Mouse (Mus musculus) limb, embryonic 14.5 days (tissue): ENCODE results near the gene Cela3b. TPM values are rescaled to one million over a fixed set of nuclear protein-coding genes. Genes with fewer than 3 reads are reported as not detected.

Experiments
- ATAC-seq: fragments of 200-750 bp; cut with Nextera tagmentation; 2 replicates; pipeline ENCODE4 v1.8.0; 2017; ENCODE audit warnings: low read depth, moderate number of reproducible peaks, moderate TSS enrichment; ENCODE audit not compliant: low FRiP score
- DNase-seq: peaks from one replicate; pipeline ENCODE4 v3.0.0-alpha.2; 2015; ENCODE audit warnings: low spot score
- H3K27ac ChIP-seq: fragments of 300-500 bp; sonication (generic); replicated peaks from 2 replicates; pipeline ENCODE4 v1.5.1; 2014; ENCODE audit warnings: low read depth, mild to moderate bottlenecking, low read length, moderate library complexity, mixed read lengths
- H3K27me3 ChIP-seq: fragments of 300-500 bp; sonication (generic); 2 replicates; pipeline ENCODE4 v1.6.1; 2014; ENCODE audit warnings: low read length, mixed read lengths; ENCODE audit not compliant: control insufficient read depth, insufficient read depth
- H3K36me3 ChIP-seq: fragments of 300-500 bp; sonication (generic); 2 replicates; pipeline ENCODE4 v1.6.1; 2014; ENCODE audit warnings: mild to moderate bottlenecking, low read length, moderate library complexity, mixed read lengths; ENCODE audit not compliant: control insufficient read depth, insufficient read depth
- H3K4me1 ChIP-seq: fragments of 300-500 bp; sonication (generic); 2 replicates; pipeline ENCODE4 v1.6.1; 2014; ENCODE audit warnings: antibody characterized with exemption, low read length, mixed read lengths; ENCODE audit not compliant: control insufficient read depth, insufficient read depth
- H3K4me2 ChIP-seq: fragments of 300-500 bp; sonication (generic); replicated peaks from 2 replicates; pipeline ENCODE4 v1.6.1; 2014; ENCODE audit warnings: low read depth, mild to moderate bottlenecking, low read length, moderate library complexity; ENCODE audit not compliant: severe bottlenecking
- H3K4me3 ChIP-seq: fragments of 300-500 bp; sonication (generic); replicated peaks from 2 replicates; pipeline ENCODE4 v1.5.1; 2014; ENCODE audit warnings: low read length
- H3K9ac ChIP-seq: fragments of 300-500 bp; sonication (generic); 2 replicates; pipeline ENCODE4 v1.6.1; 2014; ENCODE audit warnings: mild to moderate bottlenecking, low read depth, low read length, moderate library complexity; ENCODE audit not compliant: severe bottlenecking
- H3K9me3 ChIP-seq: fragments of 300-500 bp; sonication (generic); 2 replicates; pipeline ENCODE4 v1.6.1; 2016; ENCODE audit warnings: low read length; ENCODE audit not compliant: control insufficient read depth
- POLR2A ChIP-seq: fragments of 200-500 bp; IDR thresholded peaks from 2 replicates; pipeline ENCODE4 v1.8.0; 2012; ENCODE audit warnings: inconsistent platforms, mild to moderate bottlenecking, moderate library complexity, borderline replicate concordance; ENCODE audit not compliant: insufficient read depth, insufficient read length; ENCODE audit errors: extremely low read depth
- WGBS: fragments of 180-500 bp; shearing (Covaris S2); extraction: QIAGEN DNeasy Blood & Tissue Kit; methylation state at CpG from one replicate; pipeline ENCODE4 v1.1.7; 2014; 5-methylcytosine and 5-hydroxymethylcytosine counted together
- polyA plus RNA-seq, 2 experiments: library from polyadenylated mRNA; depleted of rRNA in 1 of 2; stranded (reverse) in 1 of 2; unstranded in 1 of 2; fragments of >200 nt; fragmentation: Nextera tagmentation in 1 of 2; extraction: Ambion mirVana in 1 of 2; gene quantifications; 2 replicates each; pipeline versions ENCODE4 v1.2.1 to v1.2.3; 2012 to 2014

The Cela3b gene
- polyA plus RNA-seq, 2 experiments = 0.28 to 0.29 TPM

- Histone ChIP-seq H3K4me2 (no peak overlapping the region), H3K9ac (no peak overlapping the region), H3K4me1 (peaks cover 9% of the 10 kb centered on the region), H3K27me3 (no peaks in the 10 kb centered on the region), H3K27ac (no peak overlapping the region; the same call in 1 of the 2 replicates), H3K36me3 (no peaks in the 10 kb centered on the region), H3K4me3 (no peak overlapping the region), H3K9me3 (no peaks in the 10 kb centered on the region)
- DNase-seq (no peak), ATAC-seq (no peak)
- 44% methylated on average over 2 of the region's 2 CpGs for WGBS
- TF ChIP-seq POLR2A = no peak
Observed at GRCm38 (mm10) chr4:137448641-137449040, 18.3 kb upstream of the Cela3b start.

- H3K27ac ChIP-seq = no peak overlapping the region
- 23% methylated on average over 6 of the region's 6 CpGs for WGBS
- ATAC-seq = no peak
- no peak overlapping the region for H3K4me3 ChIP-seq
- H3K4me1 ChIP-seq = peaks cover 9% of the 10 kb centered on the region
- H3K4me2 ChIP-seq = no peak overlapping the region
- no peak for DNase-seq
- H3K9ac ChIP-seq = no peak overlapping the region
- TF ChIP-seq POLR2A = no peak
- H3K36me3 ChIP-seq = no peaks in the 10 kb centered on the region
- H3K27me3 ChIP-seq = no peaks in the 10 kb centered on the region
- no peaks in the 10 kb centered on the region for H3K9me3 ChIP-seq
Observed at GRCm38 (mm10) chr4:137448197-137448596, 17.9 kb upstream of the Cela3b start.

DNA sequence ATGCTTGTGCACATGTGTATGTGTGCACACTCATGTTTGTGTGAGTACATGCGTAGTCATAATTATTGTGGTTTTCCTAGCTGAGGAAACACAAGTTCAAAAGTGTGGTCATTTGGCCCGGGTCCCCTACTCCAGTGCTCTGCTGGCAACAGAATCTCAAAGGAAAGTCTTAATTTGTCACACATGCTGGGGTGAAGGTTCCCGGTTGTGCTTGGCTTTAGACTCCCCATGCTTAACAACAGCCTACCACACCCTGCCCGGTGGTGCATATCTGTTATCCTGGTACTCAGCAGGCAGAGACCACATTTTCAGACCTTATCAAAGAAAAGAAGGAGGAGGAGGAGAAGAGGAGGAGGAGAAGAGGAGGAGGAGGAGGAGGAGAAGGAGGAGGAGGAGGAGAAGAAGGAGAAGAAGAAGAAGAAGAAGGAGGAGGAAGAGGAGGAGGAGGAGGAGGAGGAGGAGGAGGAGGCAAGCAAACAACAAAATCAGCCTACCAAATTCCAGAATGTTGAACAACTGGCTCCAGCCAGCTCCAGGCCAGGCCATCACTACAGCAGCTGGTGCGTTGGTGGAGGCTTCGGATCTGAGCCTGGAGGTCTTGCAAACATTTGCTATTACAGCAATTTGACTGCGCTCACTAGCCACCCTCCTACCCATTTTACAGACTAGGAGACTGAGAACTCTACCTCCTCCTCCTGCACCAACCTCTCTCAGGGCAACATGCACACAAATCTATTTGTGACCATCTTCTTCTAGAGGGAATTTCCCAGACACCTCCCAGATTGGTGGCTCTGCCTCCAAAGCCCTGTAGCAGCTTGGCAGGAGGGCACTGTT lies 17.2 kb upstream of the Cela3b start:
- Histone ChIP-seq H3K4me2 (no peak overlapping the region), H3K36me3 (no peaks in the 10 kb centered on the region), H3K27ac (no peak overlapping the region), H3K27me3 (no peaks in the 10 kb centered on the region), H3K9me3 (no peaks in the 10 kb centered on the region), H3K9ac (no peak overlapping the region), H3K4me3 (no peak overlapping the region), H3K4me1 (peaks cover 9% of the 10 kb centered on the region)
- TF ChIP-seq POLR2A = no peak
- no peak for DNase-seq
- 50% methylated on average over 7 of the region's 7 CpGs for WGBS
- ATAC-seq = no peak

GRCm38 (mm10) chr4:137445881-137446280 lies 15.5 kb upstream of the Cela3b start:
- TF ChIP-seq POLR2A = no peak
- Histone ChIP-seq H3K4me1 (peaks cover 9% of the 10 kb centered on the region), H3K4me3 (no peak overlapping the region), H3K9me3 (no peaks in the 10 kb centered on the region), H3K27ac (no peak overlapping the region), H3K9ac (no peak overlapping the region), H3K27me3 (no peaks in the 10 kb centered on the region), H3K4me2 (no peak overlapping the region), H3K36me3 (no peaks in the 10 kb centered on the region)
- DNase-seq = no peak
- 86% methylated on average over 4 of the region's 4 CpGs for WGBS
- no peak for ATAC-seq

DNA sequence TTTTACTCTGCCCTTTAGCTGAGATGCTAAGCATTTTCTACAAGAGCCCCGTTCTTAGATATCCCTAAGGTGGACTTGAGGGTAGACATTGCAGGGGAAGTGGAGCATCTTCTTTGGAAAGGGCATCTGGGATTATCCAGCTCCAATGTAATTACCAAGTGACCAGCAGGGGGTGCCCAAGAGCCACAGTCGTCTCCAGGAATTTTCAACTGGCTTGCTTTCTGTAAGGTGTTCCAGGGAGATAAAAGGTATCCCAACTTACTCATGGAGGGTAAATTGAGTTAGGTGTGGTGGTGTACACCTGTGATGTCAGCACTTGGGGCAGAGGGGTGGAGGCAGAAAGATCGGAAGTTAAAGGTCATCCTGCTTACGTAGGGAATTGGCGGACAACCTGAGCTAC lies 13.3 kb upstream of the Cela3b start:
- Histone ChIP-seq H3K27ac (no peak overlapping the region), H3K9me3 (no peaks in the 10 kb centered on the region), H3K4me1 (peaks cover 6% of the 10 kb centered on the region), H3K36me3 (no peaks in the 10 kb centered on the region), H3K4me3 (no peak overlapping the region), H3K4me2 (no peak overlapping the region), H3K27me3 (no peaks in the 10 kb centered on the region), H3K9ac (no peak overlapping the region)
- WGBS = 30% methylated on average over 5 of the region's 5 CpGs
- no peak for TF ChIP-seq POLR2A
- DNase-seq (peak; percentile 58), ATAC-seq (no peak)

GRCm38 (mm10) chr4:137441332-137441731 lies 11.0 kb upstream of the Cela3b start:
- Histone ChIP-seq H3K27me3 (no peaks in the 10 kb centered on the region), H3K4me3 (no peak overlapping the region), H3K4me2 (no peak overlapping the region), H3K9ac (no peak overlapping the region), H3K4me1 (no peaks in the 10 kb centered on the region), H3K27ac (no peak overlapping the region), H3K36me3 (no peaks in the 10 kb centered on the region), H3K9me3 (no peaks in the 10 kb centered on the region)
- DNase-seq (no peak), ATAC-seq (no peak)
- 82% methylated on average over 4 of the region's 4 CpGs for WGBS
- TF ChIP-seq POLR2A = no peak
